Mouse (Mus musculus): ENCODE results near the gene Sox2. TPM values are rescaled to one million over a fixed set of nuclear protein-coding genes. Genes with fewer than 3 reads are reported as not detected.

The Sox2 gene
- not detected for polyA plus RNA-seq (2017; shearing (Covaris generic))

- no peak for ATAC-seq
Observed at GRCm38 (mm10) chr3:34649726-34650620, at the start of gene Sox2. Gene Sox2 (plus strand): TSS chr3:34650405.

GRCm38 (mm10) chr3:34601116-34601515 is 49.1 kb upstream of the Sox2 start:
- ATAC-seq: no peak

GRCm38 (mm10) chr3:34614107-34614506 is 36.1 kb upstream of the Sox2 start:
- ATAC-seq: no peak

GRCm38 (mm10) chr3:34615526-34615925 is 34.7 kb upstream of the Sox2 start:
- no peak for ATAC-seq

GRCm38 (mm10) chr3:34618934-34619333 is 31.3 kb upstream of the Sox2 start:
- ATAC-seq: no peak

GRCm38 (mm10) chr3:34620121-34620520 is 30.1 kb upstream of the Sox2 start:
- ATAC-seq: no peak

GRCm38 (mm10) chr3:34624721-34625270 is 25.4 kb upstream of the Sox2 start:
- ATAC-seq: no peak

GRCm38 (mm10) chr3:34626521-34626920 is 23.7 kb upstream of the Sox2 start:
- no peak for ATAC-seq

GRCm38 (mm10) chr3:34630031-34630430 is 20.2 kb upstream of the Sox2 start:
- ATAC-seq: no peak

- no peak for ATAC-seq
Observed at GRCm38 (mm10) chr3:34630736-34631135, 19.5 kb upstream of the Sox2 start.

- ATAC-seq: no peak
Observed at GRCm38 (mm10) chr3:34636958-34637357, 13.2 kb upstream of the Sox2 start.

- ATAC-seq: no peak
Observed at GRCm38 (mm10) chr3:34637481-34637880, 12.7 kb upstream of the Sox2 start.

- no peak for ATAC-seq
Observed at GRCm38 (mm10) chr3:34637926-34638325, 12.3 kb upstream of the Sox2 start.

GRCm38 (mm10) chr3:34638344-34638743 is 11.9 kb upstream of the Sox2 start:
- no peak for ATAC-seq

- no peak for ATAC-seq
Observed at GRCm38 (mm10) chr3:34639031-34639872, 11.0 kb upstream of the Sox2 start.

GRCm38 (mm10) chr3:34639873-34640270 is 10.3 kb upstream of the Sox2 start:
- no peak for ATAC-seq

- no peak for ATAC-seq
Observed at GRCm38 (mm10) chr3:34640276-34640675, 9.9 kb upstream of the Sox2 start.

GRCm38 (mm10) chr3:34640690-34641600 is 9.3 kb upstream of the Sox2 start:
- ATAC-seq: no peak

GRCm38 (mm10) chr3:34641756-34642497 is 8.3 kb upstream of the Sox2 start:
- ATAC-seq: no peak

GRCm38 (mm10) chr3:34642498-34642941 is 7.7 kb upstream of the Sox2 start:
- ATAC-seq: no peak

GRCm38 (mm10) chr3:34643067-34643466 is 7.1 kb upstream of the Sox2 start:
- no peak for ATAC-seq

Measured in activated CD4-positive, CD25-positive, alpha-beta regulatory T cell, adult 4 months (primary cell).